Mouse (Mus musculus): ENCODE measurements around the gene Chtop. TPM values are rescaled to one million over a fixed set of nuclear protein-coding genes. Genes with fewer than 3 reads are reported as not detected.

Chtop gene
- 183 and 200 TPM in 2 replicates for polyA plus RNA-seq (2015; fragmentation: Nextera tagmentation; extraction: Ambion mirVana)

GRCm38 (mm10) chr3:90508950-90509746, at the start of gene Chtop:
Chtop (minus strand) TSS chr3:90509498.
- peak within 1 kb of the TSS; percentile 96 for H3K27ac ChIP-seq (replicated peaks)
- peaks cover 42% of the 10 kb centered on the region for H3K4me1 ChIP-seq (replicated peaks)
- H3K4me2 ChIP-seq = peak within 1 kb of the TSS; percentile 85
- WGBS = 1% methylated on average over 66 of the region's 66 CpGs
- peak within 1 kb of the TSS; percentile 88 for H3K4me3 ChIP-seq
- peaks cover 34% of the 10 kb centered on the region for H3K36me3 ChIP-seq
- H3K9ac ChIP-seq = peak within 1 kb of the TSS; percentile 99
- ATAC-seq (ENCODE audit: low read depth) = peak; percentile 94
- H3K9me3 ChIP-seq = no peaks in the 10 kb centered on the region
- peaks cover 25% of the 10 kb centered on the region for H3K27me3 ChIP-seq

DNA sequence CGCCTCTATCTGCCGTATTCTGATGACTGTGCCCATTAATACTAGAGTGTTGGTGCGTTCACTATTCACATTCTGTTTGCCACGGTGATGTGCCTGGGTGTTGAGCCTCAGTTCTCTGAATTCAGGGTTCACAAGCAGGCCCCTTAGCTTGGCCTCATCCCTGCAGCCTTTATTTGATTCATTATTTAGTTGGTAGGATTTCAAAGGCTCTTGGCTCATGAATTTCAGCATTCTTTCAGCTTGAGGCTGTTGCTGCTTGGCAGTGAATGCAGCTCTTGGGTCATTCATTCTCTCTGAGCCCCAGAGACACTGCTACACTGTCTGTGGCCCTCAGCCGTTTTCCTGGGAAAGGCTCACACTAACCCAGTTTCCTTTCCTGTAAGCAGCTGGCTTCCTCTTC, 46.7 kb upstream of the Chtop start:
- Histone ChIP-seq H3K36me3 (no peaks in the 10 kb centered on the region), H3K9ac (no peak overlapping the region), H3K4me1 (replicated peaks) (no peaks in the 10 kb centered on the region), H3K27ac (replicated peaks) (no peak overlapping the region; the same call in 1 of the 2 replicates), H3K4me3 (no peak overlapping the region), H3K4me2 (no peak overlapping the region), H3K9me3 (no peaks in the 10 kb centered on the region), H3K27me3 (no peaks in the 10 kb centered on the region)
- WGBS = 40% methylated on average over 5 of the region's 5 CpGs
- ATAC-seq (ENCODE audit: low read depth) = peak; percentile 86

DNA sequence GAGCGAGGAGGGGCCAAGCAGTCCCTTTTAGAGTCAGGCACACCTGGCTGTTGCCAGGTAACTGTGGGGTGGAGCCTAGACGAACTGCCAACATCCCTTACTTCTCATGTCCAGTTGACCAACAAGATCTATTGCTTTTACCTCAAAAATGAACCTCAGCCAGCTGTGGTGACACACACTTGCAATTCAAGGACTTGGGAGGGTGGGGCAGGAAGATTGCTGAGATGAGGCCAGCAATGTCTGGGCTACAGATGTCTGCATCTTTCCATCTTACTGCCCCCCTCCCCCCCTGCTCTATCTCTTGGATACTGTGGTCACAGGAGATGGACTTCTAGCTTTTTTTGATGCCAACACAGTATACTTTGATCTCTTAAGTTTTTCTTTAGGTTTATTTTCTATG, 42.9 kb upstream of the Chtop start:
- no peak for ATAC-seq (ENCODE audit: low read depth)
- WGBS = 82% methylated on average over 2 of the region's 2 CpGs
- H3K27me3 ChIP-seq = no peaks in the 10 kb centered on the region
- H3K4me2 ChIP-seq = no peak overlapping the region
- H3K4me3 ChIP-seq = no peak overlapping the region
- H3K36me3 ChIP-seq = no peaks in the 10 kb centered on the region
- H3K9ac ChIP-seq = no peak overlapping the region
- H3K4me1 ChIP-seq (replicated peaks) = peaks cover 7% of the 10 kb centered on the region; the same call in 1 of the 2 replicates
- no peaks in the 10 kb centered on the region for H3K9me3 ChIP-seq
- H3K27ac ChIP-seq (replicated peaks) = no peak overlapping the region

- H3K27ac ChIP-seq (replicated peaks) = no peak overlapping the region
- WGBS = 86% methylated on average over 2 of the region's 2 CpGs
- H3K4me1 ChIP-seq (replicated peaks) = peaks cover 7% of the 10 kb centered on the region; the same call in 1 of the 2 replicates
- H3K9me3 ChIP-seq = no peaks in the 10 kb centered on the region
- ATAC-seq (ENCODE audit: low read depth) = no peak
- no peak overlapping the region for H3K4me3 ChIP-seq
- no peak overlapping the region for H3K4me2 ChIP-seq
- H3K9ac ChIP-seq = no peak overlapping the region
- no peaks in the 10 kb centered on the region for H3K36me3 ChIP-seq
- H3K27me3 ChIP-seq = no peaks in the 10 kb centered on the region
Measured at GRCm38 (mm10) chr3:90550421-90550790, 41.1 kb upstream of the Chtop start.

- Histone ChIP-seq H3K4me2 (no peak overlapping the region), H3K27ac (replicated peaks) (no peak overlapping the region), H3K9ac (no peak overlapping the region), H3K4me3 (no peak overlapping the region), H3K36me3 (no peaks in the 10 kb centered on the region), H3K9me3 (no peaks in the 10 kb centered on the region), H3K4me1 (replicated peaks) (peaks cover 7% of the 10 kb centered on the region; the same call in 1 of the 2 replicates), H3K27me3 (no peaks in the 10 kb centered on the region)
- WGBS = 57% methylated on average over 5 of the region's 5 CpGs
- ATAC-seq (ENCODE audit: low read depth) = no peak
Measured at GRCm38 (mm10) chr3:90549676-90550420, 40.5 kb upstream of the Chtop start.

DNA sequence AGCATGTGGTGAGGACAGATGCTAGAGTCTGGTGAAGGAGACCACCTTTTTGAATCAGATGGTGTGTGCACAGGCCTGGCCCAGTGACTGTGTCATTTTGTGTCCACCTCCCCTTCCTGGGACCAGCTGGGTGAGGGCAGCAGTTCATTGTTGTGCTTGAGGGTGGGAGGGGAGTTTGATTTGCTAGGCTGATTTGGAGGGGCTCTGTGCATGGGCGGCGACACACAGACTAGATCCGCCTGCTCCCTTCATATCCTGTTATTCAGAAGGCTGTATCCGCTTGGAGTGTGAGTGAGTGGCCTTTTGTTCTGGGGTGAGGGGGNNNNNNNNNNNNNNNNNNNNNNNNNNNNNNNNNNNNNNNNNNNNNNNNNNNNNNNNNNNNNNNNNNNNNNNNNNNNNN, 31.6 kb upstream of the Chtop start:
- Histone ChIP-seq H3K9me3 (no peaks in the 10 kb centered on the region), H3K27ac (replicated peaks) (no peak overlapping the region; the same call in 1 of the 2 replicates), H3K4me2 (peak overlapping the region; percentile 18; the same call in 1 of the 2 replicates), H3K9ac (no peak overlapping the region), H3K36me3 (no peaks in the 10 kb centered on the region), H3K4me3 (no peak overlapping the region), H3K4me1 (replicated peaks) (no peaks in the 10 kb centered on the region; the same call in 1 of the 2 replicates), H3K27me3 (no peaks in the 10 kb centered on the region)
- ATAC-seq (ENCODE audit: low read depth) = peak; percentile 71; the same call in 1 of the 2 replicates
- whole genome bisulfite sequencing = 34% methylated on average over 4 of the region's 4 CpGs

GRCm38 (mm10) chr3:90537905-90538296, 28.6 kb upstream of the Chtop start:
- no peaks in the 10 kb centered on the region; the same call in 1 of the 2 replicates for H3K4me1 ChIP-seq (replicated peaks)
- H3K9me3 ChIP-seq = no peaks in the 10 kb centered on the region
- no peaks in the 10 kb centered on the region for H3K36me3 ChIP-seq
- H3K27me3 ChIP-seq = no peaks in the 10 kb centered on the region
- ATAC-seq (ENCODE audit: low read depth) = no peak
- no peak overlapping the region for H3K27ac ChIP-seq (replicated peaks)
- 83% methylated on average over 5 of the region's 5 CpGs for WGBS
- H3K4me3 ChIP-seq = no peak overlapping the region
- no peak overlapping the region for H3K4me2 ChIP-seq
- no peak overlapping the region for H3K9ac ChIP-seq

DNA sequence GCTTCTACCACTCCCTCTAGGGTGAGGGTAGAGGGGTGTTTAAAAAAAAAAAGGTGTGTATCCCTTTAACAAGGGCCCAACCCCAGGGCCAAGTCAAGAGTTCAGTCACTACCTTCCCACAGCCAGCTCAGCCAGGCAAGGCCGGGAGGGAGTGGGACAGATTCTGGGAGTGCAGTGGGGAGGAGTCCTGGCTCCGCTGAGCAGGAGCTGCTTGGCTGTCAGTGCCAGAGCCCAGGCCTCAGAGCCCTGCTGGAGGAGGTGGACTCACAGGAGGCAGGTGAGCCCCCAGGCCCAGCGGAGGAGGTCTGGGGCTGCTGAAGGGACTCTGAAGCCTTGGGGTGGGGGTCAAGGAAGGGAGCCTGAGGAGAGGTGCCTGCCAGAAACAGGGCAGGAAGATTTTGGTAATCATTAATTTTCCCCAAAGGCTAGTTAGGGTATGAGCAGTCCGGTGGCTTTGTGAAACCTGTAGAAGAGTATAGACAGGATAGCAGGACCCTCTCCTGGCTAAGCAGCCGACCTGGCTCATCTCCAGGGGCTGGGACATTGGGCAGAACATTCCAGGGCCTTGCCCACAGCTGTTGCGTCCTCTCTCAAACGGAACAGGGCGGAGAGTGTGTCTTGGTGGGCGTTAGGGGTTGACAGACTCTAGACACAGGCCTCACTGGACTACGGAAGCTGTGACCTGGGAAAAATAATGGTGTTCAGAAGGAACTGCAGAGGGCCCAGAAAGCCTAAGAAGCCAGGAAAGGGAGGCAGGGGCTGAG, 28.0 kb upstream of the Chtop start, which contains the start of gene S100a16:
TSS of gene S100a16 (plus strand) at position 114 of the 764 bp plus-strand sequence.
- no peak within 1 kb of the TSS for H3K4me2 ChIP-seq
- no peak for ATAC-seq (ENCODE audit: low read depth)
- no peak within 1 kb of the TSS for H3K4me3 ChIP-seq
- H3K27ac ChIP-seq (replicated peaks) = no peak within 1 kb of the TSS
- no peaks in the 10 kb centered on the region for H3K36me3 ChIP-seq
- no peak within 1 kb of the TSS for H3K9ac ChIP-seq
- WGBS = 48% methylated on average over 10 of the region's 10 CpGs
- H3K4me1 ChIP-seq (replicated peaks) = no peaks in the 10 kb centered on the region; the same call in 1 of the 2 replicates
- H3K27me3 ChIP-seq = no peaks in the 10 kb centered on the region
- H3K9me3 ChIP-seq = no peaks in the 10 kb centered on the region

- no peak for ATAC-seq (ENCODE audit: low read depth)
- H3K27me3 ChIP-seq = no peaks in the 10 kb centered on the region
- H3K4me3 ChIP-seq = no peak overlapping the region
- no peaks in the 10 kb centered on the region for H3K4me1 ChIP-seq (replicated peaks)
- H3K4me2 ChIP-seq = no peak overlapping the region
- H3K9ac ChIP-seq = no peak overlapping the region
- no peaks in the 10 kb centered on the region for H3K36me3 ChIP-seq
- no peaks in the 10 kb centered on the region for H3K9me3 ChIP-seq
- no peak overlapping the region for H3K27ac ChIP-seq (replicated peaks)
- 76% methylated on average over 1 of the region's 1 CpGs for WGBS
Measured at GRCm38 (mm10) chr3:90535446-90535845, 26.1 kb upstream of the Chtop start.

GRCm38 (mm10) chr3:90531713-90532112, 22.4 kb upstream of the Chtop start:
- Histone ChIP-seq H3K27ac (replicated peaks) (no peak overlapping the region), H3K36me3 (no peaks in the 10 kb centered on the region), H3K4me3 (no peak overlapping the region), H3K27me3 (no peaks in the 10 kb centered on the region; the same call in 1 of the 2 replicates), H3K4me2 (no peak overlapping the region), H3K9ac (no peak overlapping the region), H3K9me3 (no peaks in the 10 kb centered on the region), H3K4me1 (replicated peaks) (no peaks in the 10 kb centered on the region)
- WGBS = 78% methylated on average over 5 of the region's 5 CpGs
- no peak for ATAC-seq (ENCODE audit: low read depth)

DNA sequence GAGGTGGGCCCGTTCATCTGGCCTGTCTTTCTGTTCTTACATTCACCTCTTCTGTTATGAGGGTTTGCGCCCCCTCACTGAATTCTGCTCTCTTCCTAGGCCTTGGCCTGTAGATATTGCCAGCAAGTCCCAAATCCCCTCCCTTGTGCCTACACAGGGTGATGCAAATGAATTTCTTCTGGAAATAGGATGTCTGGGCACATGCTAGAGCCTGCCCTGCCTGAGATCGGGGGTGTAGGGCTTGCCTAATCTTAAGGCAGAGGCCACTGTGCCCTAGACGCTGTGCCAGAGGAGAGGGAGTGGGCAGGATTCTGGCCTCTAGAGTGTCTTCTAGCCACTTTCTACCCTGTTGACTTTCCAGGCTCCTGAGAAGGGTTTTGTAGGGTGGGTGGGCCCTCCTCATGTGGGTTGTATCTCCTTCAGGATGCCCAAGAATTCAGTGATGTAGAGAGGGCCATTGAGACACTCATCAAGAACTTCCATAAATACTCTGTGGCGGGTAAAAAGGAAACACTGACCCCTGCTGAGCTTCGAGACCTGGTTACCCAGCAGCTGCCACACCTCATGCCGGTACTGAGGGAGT, 18.1 kb upstream of the Chtop start:
- no peak overlapping the region for H3K27ac ChIP-seq (replicated peaks)
- H3K9ac ChIP-seq = no peak overlapping the region
- 79% methylated on average over 7 of the region's 7 CpGs for WGBS
- H3K4me2 ChIP-seq = no peak overlapping the region
- H3K4me1 ChIP-seq (replicated peaks) = no peaks in the 10 kb centered on the region
- H3K36me3 ChIP-seq = no peaks in the 10 kb centered on the region
- no peaks in the 10 kb centered on the region for H3K9me3 ChIP-seq
- ATAC-seq (ENCODE audit: low read depth) = no peak
- H3K4me3 ChIP-seq = no peak overlapping the region
- H3K27me3 ChIP-seq = no peaks in the 10 kb centered on the region; the same call in 1 of the 2 replicates
